Mouse (Mus musculus): ENCODE data around the gene Actn3. TPM values are rescaled to one million over a fixed set of nuclear protein-coding genes. Genes with fewer than 3 reads are reported as not detected.

Actn3 gene
- polyA plus RNA-seq (2014; fragmentation: Nextera tagmentation; extraction: Ambion mirVana), result 1.5 and 2.0 TPM in 2 replicates

DNA sequence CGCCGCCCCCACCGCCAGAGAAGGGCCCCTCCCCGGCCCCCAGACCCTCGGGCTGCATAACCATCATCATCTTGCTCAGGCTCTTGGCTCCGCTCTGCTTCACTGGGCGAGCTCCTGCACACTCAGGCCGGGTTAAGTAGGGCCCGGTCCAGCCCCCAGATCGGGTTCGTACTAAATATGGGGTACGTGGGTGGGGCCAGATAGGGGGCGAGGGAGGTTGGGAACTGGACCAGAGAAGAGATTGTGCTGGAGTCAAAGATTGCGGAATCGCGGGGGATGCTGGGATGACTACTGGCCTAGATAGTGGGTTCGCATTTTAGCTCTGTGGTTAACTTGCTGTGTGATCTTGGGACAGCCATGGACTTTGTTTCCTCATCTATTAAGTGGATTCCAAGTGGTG is at the start of gene Actn3:
TSS of gene Actn3 (minus strand) at position 125 of the 400 bp plus-strand sequence.
- H3K4me3 ChIP-seq (ENCODE audit: control insufficient read depth in 1 of 2, insufficient read depth in 1 of 2, low read depth in 1 of 2, low read length in 2 of 2), result peak within 1 kb of the TSS; percentile 73 to 97
- H3K4me2 ChIP-seq (ENCODE audit: low read length), result peak within 1 kb of the TSS; percentile 83
- H3K4me1 ChIP-seq (ENCODE audit: control insufficient read depth in 2 of 2, insufficient read depth in 2 of 2, low read length in 2 of 2), result peaks cover 4 to 9% of the 10 kb centered on the region in 2 experiments; a peak in 3 of 4 replicates
- no peaks in the 10 kb centered on the region for H3K9me3 ChIP-seq (ENCODE audit: control insufficient read depth, low read length)
- H3K27ac ChIP-seq (replicated peaks in 1 of 2; ENCODE audit: control insufficient read depth in 1 of 2, insufficient read depth in 1 of 2, low read depth in 2 of 2, low read length in 2 of 2), result peak within 1 kb of the TSS; percentile 24 to 45; a peak in 3 of 4 replicates
- no peaks in the 10 kb centered on the region; the same call in 1 of the 2 replicates for H3K36me3 ChIP-seq (ENCODE audit: control insufficient read depth, insufficient read depth, low read length)
- peak within 1 kb of the TSS; percentile 93 for H3K9ac ChIP-seq (ENCODE audit: low read length)
- H3K27me3 ChIP-seq (ENCODE audit: control insufficient read depth, insufficient read depth, low read length), result no peaks in the 10 kb centered on the region
- WGBS, result 3% methylated on average over 17 of the region's 17 CpGs
- ATAC-seq (ENCODE audit: insufficient number of reproducible peaks, insufficient read depth, low FRiP score, low read depth), result peak; percentile 6; the same call in 1 of the 2 replicates

DNA sequence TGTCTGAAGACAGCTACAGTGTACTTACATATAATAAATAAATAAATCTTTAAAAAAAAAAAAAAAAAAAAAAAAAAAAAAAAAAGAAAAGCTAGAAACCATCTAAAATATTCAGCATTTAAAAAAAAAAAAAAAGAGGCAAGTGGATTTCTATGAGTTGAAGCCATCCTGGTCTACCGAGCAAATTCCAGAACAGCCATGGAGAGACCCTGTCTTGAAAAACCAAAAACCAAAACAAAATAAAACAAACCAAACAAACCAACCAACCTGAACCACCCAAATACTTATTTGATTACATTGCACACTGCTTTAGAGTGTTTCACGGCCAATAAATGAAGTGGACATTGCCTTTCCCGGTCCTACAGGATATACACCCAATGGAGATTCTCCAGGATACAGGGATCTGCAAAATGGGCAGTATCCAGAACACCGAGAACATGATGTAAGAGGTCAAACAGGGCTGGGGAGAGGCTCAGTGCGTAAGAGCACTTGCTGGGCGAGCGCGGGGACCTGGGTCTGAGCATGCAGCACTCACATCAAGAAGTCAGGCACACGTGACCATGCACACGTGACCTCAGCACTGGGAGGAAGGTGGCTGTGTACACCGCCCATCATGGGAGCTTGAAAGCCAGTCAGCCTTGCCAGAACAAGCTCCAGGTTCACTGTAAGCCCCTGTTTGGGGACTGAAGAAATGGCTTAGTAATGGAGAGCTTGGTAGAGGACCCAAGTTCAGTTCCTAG is 47.6 kb upstream of the Actn3 start:
- H3K4me3 ChIP-seq (ENCODE audit: control insufficient read depth in 1 of 2, insufficient read depth in 1 of 2, low read depth in 1 of 2, low read length in 2 of 2), result no peak overlapping the region
- H3K27ac ChIP-seq (replicated peaks in 1 of 2; ENCODE audit: control insufficient read depth in 1 of 2, insufficient read depth in 1 of 2, low read depth in 2 of 2, low read length in 2 of 2), result no peak overlapping the region
- H3K9ac ChIP-seq (ENCODE audit: low read length), result no peak overlapping the region
- 96% methylated on average over 11 of the region's 11 CpGs for WGBS
- peaks cover 8 to 12% of the 10 kb centered on the region in 2 experiments for H3K4me1 ChIP-seq (ENCODE audit: control insufficient read depth in 2 of 2, insufficient read depth in 2 of 2, low read length in 2 of 2)
- no peaks in the 10 kb centered on the region for H3K27me3 ChIP-seq (ENCODE audit: control insufficient read depth, insufficient read depth, low read length)
- H3K9me3 ChIP-seq (ENCODE audit: control insufficient read depth, low read length), result no peaks in the 10 kb centered on the region
- peaks cover 53% of the 10 kb centered on the region for H3K36me3 ChIP-seq (ENCODE audit: control insufficient read depth, insufficient read depth, low read length)
- no peak overlapping the region for H3K4me2 ChIP-seq (ENCODE audit: low read length)
- ATAC-seq (ENCODE audit: insufficient number of reproducible peaks, insufficient read depth, low FRiP score, low read depth), result no peak

DNA sequence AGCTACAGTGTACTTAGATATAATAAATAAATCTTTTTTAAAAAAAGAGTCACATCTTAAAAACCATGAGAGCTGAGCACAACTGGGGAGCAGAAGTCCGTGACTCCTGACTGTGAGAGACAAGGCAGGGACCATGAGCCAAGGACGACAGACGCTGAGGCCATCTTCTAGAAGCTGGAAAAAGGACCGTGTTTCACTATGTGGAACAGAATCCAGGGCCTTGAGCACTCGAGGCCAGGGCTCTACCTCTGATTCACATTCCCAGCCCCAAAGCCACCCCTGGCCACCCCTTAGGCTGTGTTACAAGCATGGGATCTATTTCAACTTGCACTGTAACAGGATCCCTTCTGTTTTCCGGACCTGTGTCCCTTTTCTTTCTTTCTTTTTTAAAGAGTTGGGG is 41.9 kb upstream of the Actn3 start:
- H3K4me2 ChIP-seq (ENCODE audit: low read length), result no peak overlapping the region
- peaks cover 96% of the 10 kb centered on the region for H3K36me3 ChIP-seq (ENCODE audit: control insufficient read depth, insufficient read depth, low read length)
- H3K9me3 ChIP-seq (ENCODE audit: control insufficient read depth, low read length), result no peaks in the 10 kb centered on the region
- H3K27ac ChIP-seq (replicated peaks in 1 of 2; ENCODE audit: control insufficient read depth in 1 of 2, insufficient read depth in 1 of 2, low read depth in 2 of 2, low read length in 2 of 2), result no peak overlapping the region
- H3K27me3 ChIP-seq (ENCODE audit: control insufficient read depth, insufficient read depth, low read length), result no peaks in the 10 kb centered on the region
- H3K9ac ChIP-seq (ENCODE audit: low read length), result no peak overlapping the region
- WGBS, result 85% methylated on average over 6 of the region's 6 CpGs
- no peak overlapping the region for H3K4me3 ChIP-seq (ENCODE audit: control insufficient read depth in 1 of 2, insufficient read depth in 1 of 2, low read depth in 1 of 2, low read length in 2 of 2)
- H3K4me1 ChIP-seq (ENCODE audit: control insufficient read depth in 2 of 2, insufficient read depth in 2 of 2, low read length in 2 of 2), result no peaks in the 10 kb centered on the region
- ATAC-seq (ENCODE audit: insufficient number of reproducible peaks, insufficient read depth, low FRiP score, low read depth), result no peak

DNA sequence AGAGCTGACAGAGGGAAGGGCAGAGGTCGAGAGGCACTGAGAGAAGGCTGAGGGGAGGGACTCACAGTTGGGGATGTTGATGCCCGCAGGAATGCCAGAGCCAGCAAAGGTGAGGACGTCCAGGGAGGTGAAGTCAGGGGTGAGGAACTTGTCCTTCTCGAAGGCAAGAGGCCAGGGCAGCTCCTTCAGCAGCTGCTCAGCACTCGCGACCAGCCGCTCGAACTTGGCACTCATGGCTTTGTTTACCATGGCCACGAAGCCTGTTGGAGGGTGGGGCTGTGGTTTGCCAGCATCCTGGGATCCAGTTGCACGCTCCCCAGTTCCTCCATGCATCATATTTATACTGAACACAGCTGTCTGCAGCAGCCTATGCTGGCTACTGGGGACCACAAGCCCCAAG is 39.1 kb upstream of the Actn3 start:
- no peak for ATAC-seq (ENCODE audit: insufficient number of reproducible peaks, insufficient read depth, low FRiP score, low read depth)
- no peak overlapping the region for H3K4me3 ChIP-seq (ENCODE audit: control insufficient read depth in 1 of 2, insufficient read depth in 1 of 2, low read depth in 1 of 2, low read length in 2 of 2)
- H3K27me3 ChIP-seq (ENCODE audit: control insufficient read depth, insufficient read depth, low read length), result no peaks in the 10 kb centered on the region
- peaks cover 99% of the 10 kb centered on the region for H3K36me3 ChIP-seq (ENCODE audit: control insufficient read depth, insufficient read depth, low read length)
- no peak overlapping the region for H3K9ac ChIP-seq (ENCODE audit: low read length)
- H3K9me3 ChIP-seq (ENCODE audit: control insufficient read depth, low read length), result no peaks in the 10 kb centered on the region
- 84% methylated on average over 10 of the region's 10 CpGs for WGBS
- H3K4me2 ChIP-seq (ENCODE audit: low read length), result no peak overlapping the region
- H3K27ac ChIP-seq (replicated peaks in 1 of 2; ENCODE audit: control insufficient read depth in 1 of 2, insufficient read depth in 1 of 2, low read depth in 2 of 2, low read length in 2 of 2), result no peak overlapping the region
- H3K4me1 ChIP-seq (ENCODE audit: control insufficient read depth in 2 of 2, insufficient read depth in 2 of 2, low read length in 2 of 2), result no peaks in the 10 kb centered on the region

DNA sequence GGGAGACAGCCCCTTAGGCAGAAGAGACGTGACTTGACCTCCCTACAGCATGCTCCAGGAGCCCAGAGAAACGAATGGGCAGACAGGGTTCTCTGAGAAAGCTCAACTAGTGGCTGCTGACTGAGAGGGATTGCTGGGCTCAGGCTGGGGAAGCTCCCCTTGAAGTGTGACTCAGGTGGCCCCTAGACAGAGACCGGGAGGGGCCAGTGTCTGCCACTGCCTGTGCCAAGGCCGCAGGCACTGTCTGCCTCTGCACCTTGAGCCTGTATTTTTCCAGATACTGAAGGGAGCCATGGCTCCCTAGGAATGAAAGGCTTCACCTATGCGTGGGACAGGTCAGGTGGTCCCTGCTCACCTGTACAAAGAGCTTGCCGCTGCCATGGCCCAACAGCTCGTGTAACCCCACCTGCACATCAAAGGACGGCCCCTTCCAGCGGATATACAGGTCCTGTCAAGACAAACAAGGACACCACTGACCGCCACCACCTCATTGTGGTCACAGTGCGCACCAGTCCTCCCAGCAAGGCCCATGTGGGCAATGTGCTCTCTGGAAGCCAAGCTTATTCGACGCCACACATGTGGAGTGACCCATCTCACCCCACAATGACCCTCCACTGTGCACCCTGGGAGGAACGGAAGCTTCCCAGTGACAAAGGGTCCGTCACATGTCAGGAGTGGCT is 38.4 kb upstream of the Actn3 start:
- Histone ChIP-seq H3K36me3 (ENCODE audit: control insufficient read depth, insufficient read depth, low read length) (peaks cover 99% of the 10 kb centered on the region), H3K27me3 (ENCODE audit: control insufficient read depth, insufficient read depth, low read length) (no peaks in the 10 kb centered on the region), H3K4me1 (ENCODE audit: control insufficient read depth in 2 of 2, insufficient read depth in 2 of 2, low read length in 2 of 2) (no peaks in the 10 kb centered on the region), H3K9me3 (ENCODE audit: control insufficient read depth, low read length) (no peaks in the 10 kb centered on the region), H3K9ac (ENCODE audit: low read length) (no peak overlapping the region), H3K4me2 (ENCODE audit: low read length) (no peak overlapping the region), H3K27ac (replicated peaks in 1 of 2; ENCODE audit: control insufficient read depth in 1 of 2, insufficient read depth in 1 of 2, low read depth in 2 of 2, low read length in 2 of 2) (no peak overlapping the region), H3K4me3 (ENCODE audit: control insufficient read depth in 1 of 2, insufficient read depth in 1 of 2, low read depth in 1 of 2, low read length in 2 of 2) (no peak overlapping the region)
- WGBS, result 94% methylated on average over 15 of the region's 15 CpGs
- no peak for ATAC-seq (ENCODE audit: insufficient number of reproducible peaks, insufficient read depth, low FRiP score, low read depth)

DNA sequence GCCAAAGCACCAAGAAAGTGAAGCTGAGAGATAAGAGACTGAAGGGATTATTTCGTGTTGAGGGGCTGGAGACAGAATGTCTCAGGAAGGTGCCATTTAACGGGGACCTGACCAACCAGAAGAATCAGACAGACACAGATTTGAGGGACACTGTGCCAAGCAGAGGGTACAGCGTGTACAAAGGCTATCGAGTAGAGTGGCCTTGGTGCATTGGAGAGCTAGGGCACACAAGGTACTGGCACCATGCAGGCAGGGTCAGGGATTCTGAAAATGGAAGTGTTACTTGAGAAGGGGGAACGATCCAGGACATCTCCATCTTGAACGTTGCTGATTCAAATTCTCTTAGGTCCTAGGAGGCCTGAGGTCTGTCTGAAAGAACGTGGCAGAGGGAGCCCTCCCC is 31.7 kb upstream of the Actn3 start:
- no peak for ATAC-seq (ENCODE audit: insufficient number of reproducible peaks, insufficient read depth, low FRiP score, low read depth)
- 83% methylated on average over 7 of the region's 7 CpGs for WGBS

GRCm38 (mm10) chr19:4908107-4908506 is 30.4 kb upstream of the Actn3 start:
- WGBS, result 84% methylated on average over 4 of the region's 4 CpGs
- H3K4me3 ChIP-seq (ENCODE audit: control insufficient read depth in 1 of 2, insufficient read depth in 1 of 2, low read depth in 1 of 2, low read length in 2 of 2), result no peak overlapping the region
- no peak overlapping the region for H3K27ac ChIP-seq (replicated peaks in 1 of 2; ENCODE audit: control insufficient read depth in 1 of 2, insufficient read depth in 1 of 2, low read depth in 2 of 2, low read length in 2 of 2)
- no peaks in the 10 kb centered on the region for H3K9me3 ChIP-seq (ENCODE audit: control insufficient read depth, low read length)
- H3K27me3 ChIP-seq (ENCODE audit: control insufficient read depth, insufficient read depth, low read length), result no peaks in the 10 kb centered on the region
- no peak for ATAC-seq (ENCODE audit: insufficient number of reproducible peaks, insufficient read depth, low FRiP score, low read depth)
- H3K36me3 ChIP-seq (ENCODE audit: control insufficient read depth, insufficient read depth, low read length), result peaks cover 57% of the 10 kb centered on the region
- no peak overlapping the region for H3K4me2 ChIP-seq (ENCODE audit: low read length)
- H3K4me1 ChIP-seq (ENCODE audit: control insufficient read depth in 2 of 2, insufficient read depth in 2 of 2, low read length in 2 of 2), result 0 out of 4 replicates have a peak, but pooled peaks cover 0 to 2% of the 10 kb centered on the region in 2 experiments
- no peak overlapping the region for H3K9ac ChIP-seq (ENCODE audit: low read length)

More for the DNA sequence above, 31.7 kb upstream of the Actn3 start:
- Histone ChIP-seq H3K36me3 (ENCODE audit: control insufficient read depth, insufficient read depth, low read length) (peaks cover 70% of the 10 kb centered on the region), H3K27ac (replicated peaks in 1 of 2; ENCODE audit: control insufficient read depth in 1 of 2, insufficient read depth in 1 of 2, low read depth in 2 of 2, low read length in 2 of 2) (no peak overlapping the region), H3K9me3 (ENCODE audit: control insufficient read depth, low read length) (no peaks in the 10 kb centered on the region), H3K4me1 (ENCODE audit: control insufficient read depth in 2 of 2, insufficient read depth in 2 of 2, low read length in 2 of 2) (0 out of 4 replicates have a peak, but pooled peaks cover 0 to 2% of the 10 kb centered on the region in 2 experiments), H3K4me2 (ENCODE audit: low read length) (no peak overlapping the region), H3K9ac (ENCODE audit: low read length) (no peak overlapping the region), H3K27me3 (ENCODE audit: control insufficient read depth, insufficient read depth, low read length) (no peaks in the 10 kb centered on the region), H3K4me3 (ENCODE audit: control insufficient read depth in 1 of 2, insufficient read depth in 1 of 2, low read depth in 1 of 2, low read length in 2 of 2) (no peak overlapping the region)

Data from heart, embryonic 14.5 days (tissue).